Mouse (Mus musculus) embryonic facial prominence, embryonic 15.5 days (tissue): Measurements from ENCODE around the gene Cdkn3. TPM values are rescaled to one million over a fixed set of nuclear protein-coding genes. Genes with fewer than 3 reads are reported as not detected.
A peak's percentile ranks its signal among the peaks of the same experiment; 100 is the strongest.
"Not testable (repeated sequence)": the region's sequence is repeated elsewhere in the genome, so short reads cannot be mapped to it uniquely, and the experiment has no call there.

ENCODE experiments used
- ATAC-seq: fragments of 200-750 bp; cut with Nextera tagmentation; 2 replicates; pipeline ENCODE4 v1.8.0; 2017; ENCODE audit warnings: low read depth, moderate TSS enrichment; ENCODE audit not compliant: insufficient number of reproducible peaks, low FRiP score, low TSS enrichment
- H3K27ac ChIP-seq: fragments of 300-500 bp; sonication (generic); replicated peaks from 2 replicates; pipeline ENCODE4 v1.5.1; 2015; ENCODE audit warnings: mild to moderate bottlenecking, inconsistent platforms
- H3K27me3 ChIP-seq: fragments of 300-500 bp; sonication (generic); 2 replicates; pipeline ENCODE4 v1.6.1; 2015; ENCODE audit warnings: inconsistent platforms
- H3K36me3 ChIP-seq: fragments of 300-500 bp; sonication (generic); 2 replicates; pipeline ENCODE4 v1.6.1; 2015; ENCODE audit warnings: mild to moderate bottlenecking, inconsistent platforms
- H3K4me1 ChIP-seq: fragments of 300-500 bp; sonication (generic); 2 replicates; pipeline ENCODE4 v1.6.1; 2015; ENCODE audit warnings: inconsistent platforms
- H3K4me2 ChIP-seq: fragments of 300-500 bp; sonication (generic); replicated peaks from 2 replicates; pipeline ENCODE4 v1.6.1; 2015; ENCODE audit warnings: mild to moderate bottlenecking, inconsistent platforms
- H3K4me3 ChIP-seq: fragments of 300-500 bp; sonication (generic); replicated peaks from 2 replicates; pipeline ENCODE4 v1.5.1; 2015; ENCODE audit warnings: mild to moderate bottlenecking, inconsistent platforms
- H3K9ac ChIP-seq: fragments of 300-500 bp; sonication (generic); 2 replicates; pipeline ENCODE4 v1.6.1; 2015; ENCODE audit warnings: inconsistent platforms
- H3K9me3 ChIP-seq: fragments of 300-500 bp; sonication (generic); replicated peaks from 2 replicates; pipeline ENCODE4 v1.6.1; 2016; ENCODE audit warnings: inconsistent platforms
- WGBS: fragments of 180-500 bp; shearing (Covaris S2); methylation state at CpG from one replicate; pipeline ENCODE4 v1.1.7; 2015; 5-methylcytosine and 5-hydroxymethylcytosine counted together
- polyA plus RNA-seq: library from polyadenylated mRNA; unstranded; fragments of >200 nt; fragmentation: Nextera tagmentation; extraction: Ambion mirVana; gene quantifications from 2 replicates; pipeline ENCODE4 v1.2.1, GENCODE M21; 2015

Cdkn3 gene
- polyA plus RNA-seq, result 38.7 and 38.8 TPM in 2 replicates

DNA sequence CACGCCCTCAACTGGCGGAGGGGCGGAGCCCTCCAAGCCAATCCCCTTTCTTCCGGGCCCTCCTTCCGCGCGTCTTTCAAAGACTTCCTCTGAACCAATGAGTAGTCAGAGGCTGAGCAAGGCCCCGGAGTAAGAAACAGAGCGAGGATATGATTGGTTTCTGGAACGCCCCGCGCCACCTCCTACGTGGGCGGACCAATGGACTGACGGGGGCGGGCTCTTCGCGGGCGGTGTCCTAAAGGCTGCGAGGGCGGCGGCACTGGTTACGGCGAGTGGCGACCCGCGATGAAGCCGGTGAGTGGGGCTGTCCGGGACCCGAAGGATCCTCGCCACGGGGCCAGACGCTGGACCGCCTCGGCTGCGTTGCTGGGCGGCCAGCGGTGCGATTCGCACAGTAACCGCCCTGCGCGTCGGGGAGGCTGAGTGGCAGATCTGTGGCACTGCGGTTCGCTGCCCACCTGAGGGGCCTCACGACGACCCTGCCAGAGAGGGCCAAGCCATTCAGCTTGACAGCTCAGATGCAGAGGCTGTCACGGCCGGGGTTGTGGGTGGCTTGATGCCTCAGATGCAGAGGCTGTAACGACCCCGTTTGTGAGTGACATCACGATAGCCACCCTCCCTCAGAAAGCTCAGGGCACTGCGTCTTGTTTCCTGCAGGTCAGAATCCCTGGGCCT, at the start of gene Cdkn3:
TSS of gene Cdkn3 (plus strand) at position 187 of the 675 bp plus-strand sequence.
- H3K4me2 ChIP-seq, result peak within 1 kb of the TSS; percentile 91
- WGBS, result under 1% methylated on average over 54 of the region's 54 CpGs
- peaks cover 10% of the 10 kb centered on the region; the same call in 1 of the 2 replicates for H3K36me3 ChIP-seq
- H3K9ac ChIP-seq, result peak within 1 kb of the TSS; percentile 60
- H3K4me3 ChIP-seq, result peak within 1 kb of the TSS; percentile 70
- H3K4me1 ChIP-seq, result peaks cover 13% of the 10 kb centered on the region
- no peaks in the 10 kb centered on the region for H3K27me3 ChIP-seq
- ATAC-seq, result peak; percentile 99
- no peaks in the 10 kb centered on the region for H3K9me3 ChIP-seq
- H3K27ac ChIP-seq, result no peak within 1 kb of the TSS

GRCm38 (mm10) chr14:46718483-46718922, 41.8 kb upstream of the Cdkn3 start:
- Histone ChIP-seq H3K27me3 (no peaks in the 10 kb centered on the region), H3K27ac (no peak overlapping the region), H3K4me3 (no peak overlapping the region), H3K9ac (no peak overlapping the region), H3K4me1 (peaks cover 18% of the 10 kb centered on the region), H3K4me2 (no peak overlapping the region), H3K36me3 (no peaks in the 10 kb centered on the region), H3K9me3 (no peaks in the 10 kb centered on the region)
- no peak for ATAC-seq
- 25% methylated on average over 12 of the region's 12 CpGs for WGBS

- no peaks in the 10 kb centered on the region for H3K27me3 ChIP-seq
- H3K36me3 ChIP-seq, result no peaks in the 10 kb centered on the region
- H3K9me3 ChIP-seq, result no peaks in the 10 kb centered on the region
- no peak overlapping the region for H3K27ac ChIP-seq
- H3K4me3 ChIP-seq, result no peak overlapping the region
- peaks cover 22% of the 10 kb centered on the region for H3K4me1 ChIP-seq
- H3K9ac ChIP-seq, result no peak overlapping the region
- no peak for ATAC-seq
- WGBS, result 25% methylated on average over 5 of the region's 5 CpGs
- H3K4me2 ChIP-seq, result peak overlapping the region; percentile 3; the same call in 1 of the 2 replicates
These were observed 38.3 kb upstream of the Cdkn3 start for GRCm38 (mm10) chr14:46722031-46722430.

DNA sequence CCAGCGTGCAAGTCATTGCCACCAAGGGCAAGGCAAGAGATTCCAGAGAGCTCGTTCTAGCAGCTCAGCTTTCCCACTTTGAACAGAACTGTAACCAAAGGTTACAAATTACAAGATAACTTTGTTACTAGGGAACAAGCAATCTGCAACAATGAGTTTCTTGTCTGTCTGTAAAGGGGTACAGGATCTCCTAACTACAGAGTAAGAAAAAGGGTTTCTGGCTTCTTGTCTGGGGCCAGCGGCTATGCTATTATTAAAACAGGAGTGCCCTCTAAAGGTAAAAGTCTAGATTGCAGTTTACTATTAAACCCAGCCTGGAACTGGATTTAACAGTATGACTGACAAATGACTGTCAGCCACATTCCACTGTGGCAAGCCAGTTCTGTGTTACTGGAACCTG, 36.5 kb upstream of the Cdkn3 start:
- WGBS, result 20% methylated on average over 3 of the region's 3 CpGs
- Histone ChIP-seq H3K36me3 (no peaks in the 10 kb centered on the region), H3K4me2 (no peak overlapping the region), H3K27me3 (no peaks in the 10 kb centered on the region), H3K9ac (no peak overlapping the region), H3K4me1 (peaks cover 16% of the 10 kb centered on the region), H3K4me3 (no peak overlapping the region), H3K27ac (no peak overlapping the region), H3K9me3 (no peaks in the 10 kb centered on the region)
- no peak for ATAC-seq

DNA sequence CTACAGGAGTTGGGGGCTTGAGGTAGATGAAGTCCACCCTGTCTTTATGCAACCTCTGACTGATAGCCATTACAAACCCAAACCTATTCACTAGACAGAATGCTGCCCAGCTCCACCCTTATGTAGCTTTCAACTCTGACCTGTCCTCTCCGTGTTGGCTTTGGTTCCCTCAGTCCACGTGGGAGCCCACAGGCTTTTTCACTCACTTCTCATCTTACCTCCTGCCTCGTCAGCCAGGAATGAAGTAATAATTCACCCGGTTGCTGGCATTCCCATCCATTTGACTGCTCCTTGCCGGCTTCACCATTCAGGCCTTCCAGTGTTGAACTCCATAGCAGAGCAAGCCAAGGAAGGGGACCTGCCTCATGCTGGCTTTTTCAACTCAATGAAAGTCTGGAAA, 35.4 kb upstream of the Cdkn3 start:
- no peak overlapping the region for H3K27ac ChIP-seq
- ATAC-seq, result no peak
- H3K4me3 ChIP-seq, result no peak overlapping the region
- H3K4me1 ChIP-seq, result peaks cover 11% of the 10 kb centered on the region; the same call in 1 of the 2 replicates
- 38% methylated on average over 5 of the region's 5 CpGs for WGBS
- no peak overlapping the region for H3K4me2 ChIP-seq
- H3K9me3 ChIP-seq, result no peaks in the 10 kb centered on the region
- no peak overlapping the region for H3K9ac ChIP-seq
- H3K27me3 ChIP-seq, result no peaks in the 10 kb centered on the region
- no peaks in the 10 kb centered on the region for H3K36me3 ChIP-seq

GRCm38 (mm10) chr14:46725743-46726142, 34.6 kb upstream of the Cdkn3 start:
- no peaks in the 10 kb centered on the region for H3K27me3 ChIP-seq
- H3K27ac ChIP-seq, result no peak overlapping the region
- H3K9ac ChIP-seq, result no peak overlapping the region
- no peak overlapping the region for H3K4me2 ChIP-seq
- no peaks in the 10 kb centered on the region for H3K9me3 ChIP-seq
- H3K4me3 ChIP-seq, result no peak overlapping the region
- no peak for ATAC-seq
- no peaks in the 10 kb centered on the region for H3K36me3 ChIP-seq
- H3K4me1 ChIP-seq, result peaks cover 11% of the 10 kb centered on the region; the same call in 1 of the 2 replicates
- WGBS, result 34% methylated on average over 3 of the region's 3 CpGs

DNA sequence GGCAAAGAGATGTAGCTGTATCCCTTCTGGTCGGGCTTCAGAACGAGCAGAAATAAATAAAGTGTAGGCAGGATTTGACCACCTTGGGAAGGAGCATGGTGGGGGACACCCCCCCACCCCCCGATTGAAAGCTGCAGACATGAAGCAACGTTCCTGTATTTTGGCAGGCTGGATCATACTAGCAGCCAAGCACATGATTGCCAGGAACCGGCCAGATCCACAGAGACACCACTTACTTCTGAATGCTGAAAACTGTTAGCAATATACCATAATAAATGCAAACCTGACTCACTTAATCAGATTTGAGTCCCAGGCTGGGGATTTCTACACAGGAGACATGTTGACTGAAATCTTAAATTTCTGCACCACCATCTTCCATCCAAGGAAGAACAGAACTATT, 26.1 kb upstream of the Cdkn3 start:
- no peaks in the 10 kb centered on the region for H3K27me3 ChIP-seq
- H3K27ac ChIP-seq, result no peak overlapping the region
- no peaks in the 10 kb centered on the region for H3K9me3 ChIP-seq
- no peak overlapping the region for H3K9ac ChIP-seq
- WGBS, result 38% methylated on average over 5 of the region's 5 CpGs
- no peak overlapping the region for H3K4me3 ChIP-seq
- H3K36me3 ChIP-seq, result no peaks in the 10 kb centered on the region
- H3K4me2 ChIP-seq, result no peak overlapping the region; the same call in 1 of the 2 replicates
- no peak for ATAC-seq
- H3K4me1 ChIP-seq, result peaks cover 6% of the 10 kb centered on the region; the same call in 1 of the 2 replicates

- Histone ChIP-seq H3K4me3 (no peak overlapping the region; the same call in 1 of the 2 replicates), H3K36me3 (no peaks in the 10 kb centered on the region), H3K27ac (no peak overlapping the region), H3K4me2 (peak overlapping the region; percentile 34), H3K4me1 (peaks cover 6% of the 10 kb centered on the region; the same call in 1 of the 2 replicates), H3K9ac (no peak overlapping the region), H3K27me3 (no peaks in the 10 kb centered on the region), H3K9me3 (no peaks in the 10 kb centered on the region)
- no peak for ATAC-seq
- 59% methylated on average over 14 of the region's 14 CpGs for WGBS
These were observed 25.4 kb upstream of the Cdkn3 start for GRCm38 (mm10) chr14:46734761-46735455.

DNA sequence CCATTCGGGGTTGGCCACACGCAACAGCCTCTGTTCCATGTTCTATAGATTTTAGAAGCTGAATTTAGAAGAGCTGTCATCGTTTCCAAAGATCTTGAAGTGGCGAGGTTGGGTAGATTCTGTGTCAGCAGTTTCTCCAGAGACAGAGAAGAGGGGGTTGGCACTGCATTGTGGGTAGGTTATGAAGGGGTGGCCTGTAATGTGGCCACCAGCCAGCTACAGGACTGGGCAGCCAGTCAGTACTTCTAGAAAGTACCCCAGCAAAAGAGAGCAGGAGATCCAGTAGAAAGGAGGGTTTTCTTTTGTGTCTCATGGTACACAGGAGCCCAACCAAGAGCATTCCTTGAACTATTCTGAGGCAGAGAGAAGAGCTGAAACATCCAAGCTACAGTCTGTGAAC, 24.0 kb upstream of the Cdkn3 start:
- Histone ChIP-seq H3K4me2 (no peak overlapping the region), H3K4me3 (no peak overlapping the region), H3K27ac (no peak overlapping the region), H3K9ac (no peak overlapping the region), H3K27me3 (no peaks in the 10 kb centered on the region), H3K36me3 (no peaks in the 10 kb centered on the region), H3K9me3 (no peaks in the 10 kb centered on the region), H3K4me1 (peaks cover 6% of the 10 kb centered on the region; the same call in 1 of the 2 replicates)
- no peak for ATAC-seq
- 87% methylated on average over 4 of the region's 4 CpGs for WGBS

DNA sequence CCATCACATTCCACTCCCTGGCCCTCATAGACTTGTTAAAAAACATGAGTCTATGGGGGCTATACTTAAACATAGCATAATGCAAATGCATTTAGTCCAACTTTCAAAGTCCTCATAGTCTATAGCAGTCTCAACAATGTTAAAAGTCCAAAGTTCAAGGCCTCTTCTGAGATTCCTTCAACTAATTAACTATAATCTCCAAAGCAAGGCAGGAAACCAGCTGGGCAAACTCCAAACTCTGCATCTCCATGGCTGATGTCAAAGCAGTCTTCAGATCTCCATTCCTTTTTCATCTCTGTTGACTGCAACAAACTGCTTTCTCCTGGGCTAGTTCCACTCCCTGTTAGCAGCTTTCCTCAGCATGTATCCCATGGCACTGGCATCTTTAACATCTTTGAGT, 23.0 kb upstream of the Cdkn3 start:
- H3K4me2 ChIP-seq, H3K9me3 ChIP-seq, H3K36me3 ChIP-seq, H3K27me3 ChIP-seq, ATAC-seq, H3K27ac ChIP-seq, H3K4me3 ChIP-seq, H3K9ac ChIP-seq, H3K4me1 ChIP-seq: not testable (repeated sequence)

GRCm38 (mm10) chr14:46742674-46743073, 17.7 kb upstream of the Cdkn3 start:
- no peak for ATAC-seq
- Histone ChIP-seq H3K9ac (no peak overlapping the region), H3K4me3 (no peak overlapping the region), H3K27ac (no peak overlapping the region), H3K27me3 (no peaks in the 10 kb centered on the region), H3K9me3 (no peaks in the 10 kb centered on the region), H3K36me3 (no peaks in the 10 kb centered on the region), H3K4me1 (no peaks in the 10 kb centered on the region), H3K4me2 (no peak overlapping the region)
- 91% methylated on average over 2 of the region's 2 CpGs for WGBS
